Mouse (Mus musculus) MEL (cell line): Measurements from ENCODE around the gene Spi1. TPM values are rescaled to one million over a fixed set of nuclear protein-coding genes. Genes with fewer than 3 reads are reported as not detected.
"Not testable (repeated sequence)": the region's sequence is repeated elsewhere in the genome, so short reads cannot be mapped to it uniquely, and the experiment has no call there.

Experiments used
- DNase-seq: peaks from one replicate; pipeline ENCODE4 v3.0.0; 2011; ENCODE audit warnings: low read depth, low spot score
- H3K27ac ChIP-seq: 2 replicates; pipeline ENCODE4 v1.5.1; 2012; ENCODE audit warnings: low read depth, mild to moderate bottlenecking, control low read depth, low read length, moderate library complexity; ENCODE audit not compliant: control insufficient read depth
- H3K27me3 ChIP-seq, 2 experiments: fragments of 150-350 bp in 1 of 2; sonication (generic) in 1 of 2; 2 replicates each; pipeline ENCODE4 v1.6.1; 2012; ENCODE audit warnings: low read length in 2 of 2, mild to moderate bottlenecking in 2 of 2, improper control_type of control experiment in 1 of 2, moderate library complexity in 1 of 2; ENCODE audit not compliant: insufficient read depth in 2 of 2, control insufficient read depth in 1 of 2
- H3K36me3 ChIP-seq, 2 experiments: 2 replicates each; pipeline ENCODE4 v1.6.1; 2012 to 2014; ENCODE audit warnings: low read length in 2 of 2, improper control_type of control experiment in 1 of 2, inconsistent platforms in 1 of 2, mild to moderate bottlenecking in 1 of 2; ENCODE audit not compliant: insufficient read depth in 2 of 2, control insufficient read depth in 1 of 2
- H3K4me1 ChIP-seq, 2 experiments: fragments of 150-350 bp in 1 of 2; sonication (generic) in 1 of 2; 2 replicates each; pipeline ENCODE4 v1.6.1; 2012; ENCODE audit warnings: low read length in 2 of 2, improper control_type of control experiment in 1 of 2, mild to moderate bottlenecking in 1 of 2; ENCODE audit not compliant: insufficient read depth in 2 of 2, control insufficient read depth in 1 of 2
- H3K4me3 ChIP-seq, 2 experiments: fragments of 150-350 bp in 1 of 2; sonication (generic) in 1 of 2; 2 replicates each; pipeline ENCODE4 v1.5.1; 2012; ENCODE audit warnings: low read depth in 2 of 2, low read length in 2 of 2, mild to moderate bottlenecking in 2 of 2, moderate library complexity in 2 of 2, control low read depth in 1 of 2, improper control_type of control experiment in 1 of 2; ENCODE audit not compliant: control insufficient read depth in 1 of 2, insufficient read depth in 1 of 2
- H3K79me2 ChIP-seq: 2 replicates; pipeline ENCODE4 v1.6.1; 2012; ENCODE audit warnings: mild to moderate bottlenecking, low read length, moderate library complexity; ENCODE audit not compliant: control insufficient read depth, poor library complexity, insufficient read depth
- H3K9ac ChIP-seq: 2 replicates; pipeline ENCODE4 v1.6.1; 2012; ENCODE audit warnings: low read depth, mild to moderate bottlenecking, control low read depth, low read length, moderate library complexity; ENCODE audit not compliant: control insufficient read depth, poor library complexity, severe bottlenecking
- H3K9me3 ChIP-seq: fragments of 150-350 bp; sonication (generic); replicated peaks from 2 replicates; pipeline ENCODE4 v1.6.1; 2012; ENCODE audit warnings: mild to moderate bottlenecking, low read length, improper control_type of control experiment, moderate library complexity; ENCODE audit not compliant: insufficient read depth
- CTCF ChIP-seq, 3 experiments: IDR thresholded peaks in 2 of 3; conservative IDR thresholded peaks in 1 of 3; 2 replicates each; pipeline ENCODE4 v1.5.1; 2011 to 2012; ENCODE audit warnings: low read length in 3 of 3, low read depth in 2 of 3, mild to moderate bottlenecking in 2 of 3, improper control_type of control experiment in 1 of 3, inconsistent platforms in 1 of 3, mixed read lengths in 1 of 3, moderate library complexity in 1 of 3; ENCODE audit not compliant: control insufficient read depth in 1 of 3, insufficient read depth in 1 of 3, poor library complexity in 1 of 3, severe bottlenecking in 1 of 3
- ELF1 ChIP-seq: IDR thresholded peaks from 2 replicates; pipeline ENCODE4 v1.6.1; 2014; ENCODE audit warnings: low read depth, mild to moderate bottlenecking, inconsistent platforms, low read length, improper control_type of control experiment, moderate library complexity
- GATA1 ChIP-seq: IDR thresholded peaks from 2 replicates; pipeline ENCODE4 v1.6.1; 2011; ENCODE audit warnings: low read depth, low read length, improper control_type of control experiment
- HCFC1 ChIP-seq: IDR thresholded peaks from 2 replicates; pipeline ENCODE4 v1.6.1; 2012; ENCODE audit warnings: low read depth, mild to moderate bottlenecking, inconsistent platforms, low read length, improper control_type of control experiment, moderate library complexity
- JUND ChIP-seq: IDR thresholded peaks from 2 replicates; pipeline ENCODE4 v1.6.1; 2011; ENCODE audit warnings: low read depth, mild to moderate bottlenecking, improper control_type of control experiment, low read length
- MXI1 ChIP-seq: IDR thresholded peaks from 2 replicates; pipeline ENCODE4 v1.6.1; 2011; ENCODE audit warnings: mild to moderate bottlenecking, low read depth, low read length, improper control_type of control experiment
- MYC ChIP-seq: IDR thresholded peaks from 2 replicates; pipeline ENCODE4 v1.6.1; 2011; ENCODE audit warnings: low read depth, mild to moderate bottlenecking, low read length, improper control_type of control experiment, moderate library complexity
- NELFE ChIP-seq: IDR thresholded peaks from 2 replicates; pipeline ENCODE4 v1.6.1; 2011; ENCODE audit warnings: low read depth, low read length, improper control_type of control experiment
- NRF1 ChIP-seq: IDR thresholded peaks from 2 replicates; pipeline ENCODE4 v1.6.1; 2014; ENCODE audit warnings: low read depth, mild to moderate bottlenecking, inconsistent platforms, low read length, improper control_type of control experiment, moderate library complexity; ENCODE audit not compliant: poor library complexity, insufficient read depth, severe bottlenecking
- RCOR1 ChIP-seq: IDR thresholded peaks from 2 replicates; pipeline ENCODE4 v1.6.1; 2012; ENCODE audit warnings: low read depth, mild to moderate bottlenecking, inconsistent platforms, low read length, improper control_type of control experiment
- SIN3A ChIP-seq: IDR thresholded peaks from 2 replicates; pipeline ENCODE4 v1.6.1; 2012; ENCODE audit warnings: low read length, improper control_type of control experiment, inconsistent platforms
- TBP ChIP-seq: IDR thresholded peaks from 2 replicates; pipeline ENCODE4 v1.8.0; 2011; ENCODE audit warnings: low read depth, low read length, improper control_type of control experiment
- UBTF ChIP-seq: IDR thresholded peaks from 2 replicates; pipeline ENCODE4 v1.6.1; 2012; ENCODE audit warnings: low read depth, mild to moderate bottlenecking, inconsistent platforms, low read length, improper control_type of control experiment, moderate library complexity, borderline replicate concordance; ENCODE audit not compliant: insufficient read depth
- polyA plus RNA-seq, 2 experiments: library from polyadenylated mRNA; stranded (reverse) in 1 of 2; unstranded in 1 of 2; fragments of >175 nt in 1 of 2; fragments of >200 nt in 1 of 2; gene quantifications; 2 replicates each; pipeline versions ENCODE4 v1.2.1 to v1.2.4; 2012; ENCODE audit warnings: low replicate concordance in 2 of 2, low read depth in 1 of 2; ENCODE audit not compliant: insufficient read length in 2 of 2, insufficient read depth in 1 of 2, missing spikeins in 1 of 2
- total RNA-seq: library from RNA; depleted of rRNA; stranded (reverse); fragments of 300-350 nt; gene quantifications from 2 replicates; pipeline ENCODE4 v1.2.3, GENCODE M21; 2012

Gene Spi1
- total and polyA plus RNA-seq, 3 experiments = 95.9 to 142 (median 129) TPM

GRCm38 (mm10) chr2:91042651-91043398 lies 39.4 kb upstream of the Spi1 start:
- no peaks in the 10 kb centered on the region for H3K36me3 ChIP-seq
- H3K4me3 ChIP-seq = no peak overlapping the region
- no peak for DNase-seq
- no peak for TF ChIP-seq GATA1
- no peak for TF ChIP-seq HCFC1
- TF ChIP-seq NRF1 = no peak
- no peak for TF ChIP-seq NELFE
- no peak for TF ChIP-seq CTCF (IDR thresholded peaks at IDR 0.05 in 2 of 3, conservative IDR thresholded peaks at IDR 0.05 in 1 of 3; ENCODE audit: control insufficient read depth in 1 of 3, insufficient read depth in 1 of 3, low read depth in 2 of 3, low read length in 3 of 3, poor library complexity in 1 of 3, severe bottlenecking in 1 of 3)
- no peak for TF ChIP-seq TBP
- TF ChIP-seq MXI1 = no peak
- TF ChIP-seq ELF1 = no peak
- no peak for TF ChIP-seq MYC
- no peak for TF ChIP-seq JUND
- TF ChIP-seq SIN3A = no peak
- TF ChIP-seq RCOR1 = no peak
- TF ChIP-seq UBTF = no peak
- no peak overlapping the region for H3K27ac ChIP-seq
- H3K9me3 ChIP-seq = no peaks in the 10 kb centered on the region
- H3K27me3 ChIP-seq = no peaks in the 10 kb centered on the region
- H3K79me2 ChIP-seq = no peaks in the 10 kb centered on the region
- H3K4me1 ChIP-seq = no peaks in the 10 kb centered on the region
- no peak overlapping the region for H3K9ac ChIP-seq

- TF ChIP-seq ELF1 (no peak), UBTF (no peak)
- TF ChIP-seq, all 39 proteins: peak for 0
- Histone ChIP-seq H3K9me3 (no peaks in the 10 kb centered on the region), H3K79me2 (no peaks in the 10 kb centered on the region), H3K27me3 (no peaks in the 10 kb centered on the region), H3K36me3 (no peaks in the 10 kb centered on the region), H3K9ac (no peak overlapping the region), H3K27ac (no peak overlapping the region), H3K4me3 (no peak overlapping the region), H3K4me1 (no peaks in the 10 kb centered on the region; a peak in 1 of 4 replicates)
- DNase-seq = no peak
These were observed 37.5 kb upstream of the Spi1 start for GRCm38 (mm10) chr2:91044727-91045126.

- not testable (repeated sequence) for H3K36me3 ChIP-seq, H3K4me1 ChIP-seq, H3K27ac ChIP-seq, H3K27me3 ChIP-seq, H3K9me3 ChIP-seq, H3K9ac ChIP-seq, H3K4me3 ChIP-seq, H3K79me2 ChIP-seq, DNase-seq
These were observed 36.4 kb upstream of the Spi1 start for GRCm38 (mm10) chr2:91045805-91046204.
